Mouse (Mus musculus): ENCODE measurements around the gene Mief1. TPM values are rescaled to one million over a fixed set of nuclear protein-coding genes. Genes with fewer than 3 reads are reported as not detected.
A peak's percentile ranks its signal among the peaks of the same experiment; 100 is the strongest.

Mief1 gene
- total and polyA plus RNA-seq, 3 experiments = 19.2 to 34.4 (median 20.7) TPM

DNA sequence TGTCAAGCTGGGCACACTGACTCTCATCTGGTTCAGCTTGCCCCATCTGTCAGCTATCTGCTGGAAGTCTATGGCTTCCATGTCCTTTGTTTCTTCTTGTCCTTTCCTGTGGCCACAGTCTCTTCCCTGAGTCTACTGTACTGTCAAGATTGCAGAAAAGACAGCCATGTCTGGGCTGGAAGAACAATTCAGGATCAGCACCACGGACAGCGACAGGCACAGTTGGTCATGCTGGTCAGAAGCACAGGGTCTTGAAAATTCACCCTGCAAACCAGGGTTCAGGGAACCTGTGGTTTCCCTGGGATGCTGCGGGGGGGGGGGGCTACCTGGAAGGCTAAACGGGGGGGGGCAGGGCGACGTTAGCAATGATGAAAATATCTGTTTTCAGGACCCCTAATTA, 43.8 kb downstream of the Mief1 start:
- dilution Hi-C loops (cut with MboI; ENCODE audit: extremely low pct_ligation_motif_present, extremely low pct_unique_long_range_greater_than_20kb, low sequenced_read_pairs) = no loop called here
- TF ChIP-seq IRF4 (IDR thresholded peaks at IDR 0.05; ENCODE audit: low read depth, low read length) (no peak), ELF1 (IDR thresholded peaks at IDR 0.05; ENCODE audit: low read depth, low read length) (no peak), TBP (conservative IDR thresholded peaks at IDR 0.05; ENCODE audit: low read depth, low read length) (no peak), MXI1 (IDR thresholded peaks at IDR 0.05; ENCODE audit: low read depth, low read length) (peak; percentile 42; the same call in 1 of the 2 replicates), CHD2 (IDR thresholded peaks at IDR 0.05; ENCODE audit: low read length) (no peak), BHLHE40 (IDR thresholded peaks at IDR 0.05; ENCODE audit: low read depth, low read length) (no peak), GABPA (IDR thresholded peaks at IDR 0.05; ENCODE audit: insufficient replicate concordance, low read depth, low read length) (no peak), ZNF384 (IDR thresholded peaks at IDR 0.05; ENCODE audit: low read depth, low read length) (no peak)

DNA sequence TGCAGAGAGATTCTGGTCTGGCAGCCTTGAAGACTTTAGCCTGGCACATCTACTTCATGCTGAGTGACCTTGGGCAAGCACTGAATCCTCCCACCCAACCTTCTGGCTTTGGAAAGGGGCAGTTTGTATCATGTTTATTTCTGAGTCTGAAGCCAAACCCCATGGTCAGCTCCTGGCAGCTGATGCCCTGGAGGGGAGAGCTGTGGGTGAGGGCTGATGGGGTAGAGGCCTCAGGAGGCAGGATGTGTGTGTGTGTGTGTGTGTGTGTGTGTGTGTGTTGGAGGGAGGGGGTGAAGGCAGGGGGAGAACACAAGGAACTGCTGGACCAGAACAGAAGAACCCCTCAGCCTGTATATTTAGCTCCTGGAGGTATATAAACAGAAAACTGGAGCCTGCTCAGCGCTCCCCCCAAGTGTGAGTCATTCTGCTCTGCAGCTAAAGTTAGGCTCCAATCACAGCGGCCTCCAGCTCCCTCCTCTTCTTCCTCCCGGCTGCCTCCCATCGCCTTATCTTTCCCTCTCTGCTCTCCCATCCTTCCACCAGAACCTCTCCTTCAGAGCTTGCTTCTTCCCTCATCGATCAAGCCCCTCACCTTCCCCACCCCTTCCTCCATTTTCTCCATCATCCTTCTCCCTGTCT, 44.4 kb downstream of the Mief1 start:
- DNase-seq (ENCODE audit: extremely low read depth) = no peak
- Histone ChIP-seq H3K4me1 (ENCODE audit: control insufficient read depth in 1 of 2, insufficient read depth in 2 of 2) (no peaks in the 10 kb centered on the region), H3K79me2 (replicated peaks; ENCODE audit: control insufficient read depth, extremely low read depth, insufficient read depth, poor library complexity, severe bottlenecking) (no peaks in the 10 kb centered on the region), H3K36me3 (replicated peaks in 1 of 2; ENCODE audit: control insufficient read depth in 1 of 2, insufficient read depth in 1 of 2, low read length in 1 of 2) (no peaks in the 10 kb centered on the region), H3K27ac (ENCODE audit: insufficient read depth, low read depth) (no peak overlapping the region), H3K9me3 (replicated peaks; ENCODE audit: low read length) (no peaks in the 10 kb centered on the region), H3K27me3 (replicated peaks) (peaks cover 90% of the 10 kb centered on the region), H3K4me3 (replicated peaks in 1 of 3; ENCODE audit: low read depth in 2 of 3, low read length in 2 of 3, poor library complexity in 1 of 3) (no peak overlapping the region), H3K4me2 (ENCODE audit: insufficient read depth, low read depth, poor library complexity, severe bottlenecking) (no peak overlapping the region), H3K9ac (ENCODE audit: insufficient read depth, low read depth) (no peak overlapping the region)
- dilution Hi-C loops (cut with MboI; ENCODE audit: extremely low pct_ligation_motif_present, extremely low pct_unique_long_range_greater_than_20kb, low sequenced_read_pairs) (no loop called here), in situ Hi-C loops (cut with MboI; ENCODE audit: low pct_ligation_motif_present, low pct_unique_long_range_greater_than_20kb, low sequenced_read_pairs) (no loop called here)
- TF ChIP-seq ZKSCAN1 (IDR thresholded peaks at IDR 0.05; ENCODE audit: borderline replicate concordance, low read depth, low read length) (no peak), JUN (IDR thresholded peaks at IDR 0.05; ENCODE audit: insufficient read depth, low read depth, low read length) (no peak), GABPA (IDR thresholded peaks at IDR 0.05; ENCODE audit: insufficient replicate concordance, low read depth, low read length) (no peak), POLR2A (IDR thresholded peaks at IDR 0.05; ENCODE audit: low read depth, low read length) (no peak), IRF4 (IDR thresholded peaks at IDR 0.05; ENCODE audit: low read depth, low read length) (no peak), RCOR1 (conservative IDR thresholded peaks at IDR 0.05; ENCODE audit: low read depth, low read length) (no peak), MXI1 (IDR thresholded peaks at IDR 0.05; ENCODE audit: low read depth, low read length) (no peak), EP300 (IDR thresholded peaks at IDR 0.05; ENCODE audit: low read length) (no peak), ZNF384 (IDR thresholded peaks at IDR 0.05; ENCODE audit: low read depth, low read length) (no peak), MEF2A (IDR thresholded peaks at IDR 0.05; ENCODE audit: borderline replicate concordance, low read depth, low read length) (no peak), KAT2A (IDR thresholded peaks at IDR 0.05; ENCODE audit: insufficient replicate concordance, low read length) (no peak), MAX (IDR thresholded peaks at IDR 0.05; ENCODE audit: low read length) (no peak)

More for the DNA sequence above, 43.8 kb downstream of the Mief1 start:
- peaks cover 89% of the 10 kb centered on the region for H3K27me3 ChIP-seq (replicated peaks)
- H3K79me2 ChIP-seq (replicated peaks; ENCODE audit: control insufficient read depth, extremely low read depth, insufficient read depth, poor library complexity, severe bottlenecking) = no peaks in the 10 kb centered on the region
- no peak overlapping the region for H3K27ac ChIP-seq (ENCODE audit: insufficient read depth, low read depth)
- in situ Hi-C loops (cut with MboI; ENCODE audit: low pct_ligation_motif_present, low pct_unique_long_range_greater_than_20kb, low sequenced_read_pairs) = no loop called here
- H3K4me2 ChIP-seq (ENCODE audit: insufficient read depth, low read depth, poor library complexity, severe bottlenecking) = no peak overlapping the region
- H3K4me3 ChIP-seq (replicated peaks in 1 of 3; ENCODE audit: low read depth in 2 of 3, low read length in 2 of 3, poor library complexity in 1 of 3) = no peak overlapping the region
- DNase-seq (ENCODE audit: extremely low read depth) = peak; percentile 51
- no peaks in the 10 kb centered on the region for H3K36me3 ChIP-seq (replicated peaks in 1 of 2; ENCODE audit: control insufficient read depth in 1 of 2, insufficient read depth in 1 of 2, low read length in 1 of 2)
- no peak overlapping the region for H3K9ac ChIP-seq (ENCODE audit: insufficient read depth, low read depth)
- H3K9me3 ChIP-seq (replicated peaks; ENCODE audit: low read length) = no peaks in the 10 kb centered on the region
- H3K4me1 ChIP-seq (ENCODE audit: control insufficient read depth in 1 of 2, insufficient read depth in 2 of 2) = no peaks in the 10 kb centered on the region
